11 mouse cellular contexts compared by ENCODE assay signal in the genomic region with DNA sequence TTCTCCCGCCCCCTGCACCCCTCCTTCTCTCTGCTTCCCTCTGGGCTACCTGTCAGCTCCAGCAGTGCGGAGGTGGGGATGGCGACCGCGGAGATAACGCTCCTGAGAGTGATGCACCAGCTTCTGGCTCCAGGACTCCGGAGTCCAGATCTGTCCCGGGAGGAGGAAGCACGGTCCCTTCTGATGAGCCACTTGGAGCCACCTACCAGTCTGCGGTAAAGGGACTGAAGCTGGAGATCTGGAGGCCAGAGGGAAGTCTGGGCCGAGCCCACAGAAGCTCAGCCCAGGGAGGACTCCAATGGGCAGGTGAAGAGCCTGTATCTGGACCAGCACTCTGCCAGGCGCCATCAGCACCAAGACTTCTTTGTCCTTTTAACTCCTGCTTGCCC. TPM values are rescaled to one million over a fixed set of nuclear protein-coding genes. Genes with fewer than 3 reads are reported as not detected.
DNase-seq lines count a peak whose midpoint lies in the region; ATAC-seq lines count a peak whose summit lies in the region.
"Had no signal": no experiment of that assay in that cellular context is flagged by ENCODE, and none has a peak within 500 bp of the region (broad histone marks: within the 10 kb centered on the region; RNA-seq: fewer than 3 reads in every experiment).

Ecel1 (minus strand) TSS at position 323 of the 389 bp plus-strand sequence.

- no peak within 1 kb of the TSS for H3K9ac ChIP-seq in heart, embryonic 16.5 days (ENCODE audit: low read length)
- H3K9ac ChIP-seq in forebrain, embryonic 14.5 days (ENCODE audit: low read length): peak within 1 kb of the TSS; percentile 69
- no peak within 1 kb of the TSS for H3K9ac ChIP-seq in liver, embryonic 13.5 days

- ATAC-seq in heart, embryonic 16.5 days (replicated peaks; ENCODE audit: extremely low read depth, insufficient read depth, low FRiP score): no peak
- no peak for ATAC-seq in forebrain, embryonic 14.5 days
- no peak for ATAC-seq in liver, embryonic 13.5 days (ENCODE audit: low read depth)
- no peak for ATAC-seq in inflammation-experienced regulatory T-cells, adult 6 months

- no peak within 1 kb of the TSS for H3K27ac ChIP-seq in heart, embryonic 16.5 days (ENCODE audit: low read length)
- peak within 1 kb of the TSS; percentile 55; the same call in 1 of the 2 replicates for H3K27ac ChIP-seq in forebrain, embryonic 14.5 days (ENCODE audit: low read depth, low read length)
- H3K27ac ChIP-seq in liver, embryonic 13.5 days: no peak within 1 kb of the TSS

- DNase-seq in heart, postnatal 25 days (ENCODE audit: low spot score): no peak
- peak; percentile 34 for DNase-seq in R1 (ENCODE audit: low read depth, low spot score)
- DNase-seq in forebrain, embryonic 14.5 days (ENCODE audit: low spot score): no peak
- no peak for DNase-seq in liver, embryonic 13.5 days
- DNase-seq in adrenal gland, postnatal 10 days: no peak
- no peak for DNase-seq in right cerebral cortex, postnatal 25 days
- DNase-seq: cerebellum, adult 11-12 months; lung, postnatal 36 days had no signal

- 6% methylated on average over 12 of the region's 12 CpGs for WGBS in heart, embryonic 16.5 days
- WGBS in forebrain, embryonic 14.5 days: 3% methylated on average over 10 of the region's 12 CpGs
- WGBS in liver, embryonic 13.5 days (ENCODE audit: insufficient replicate concordance): 2% methylated on average over 12 of the region's 12 CpGs

- no peaks in the 10 kb centered on the region for H3K9me3 ChIP-seq in heart, embryonic 16.5 days (replicated peaks; ENCODE audit: control insufficient read depth, low read length)
- H3K9me3 ChIP-seq in forebrain, embryonic 14.5 days (replicated peaks; ENCODE audit: control insufficient read depth, low read length): no peaks in the 10 kb centered on the region
- no peaks in the 10 kb centered on the region for H3K9me3 ChIP-seq in liver, embryonic 13.5 days (replicated peaks)

- H3K4me3 ChIP-seq in heart, embryonic 16.5 days (ENCODE audit: low read length): peak within 1 kb of the TSS; percentile 33
- H3K4me3 ChIP-seq in forebrain, embryonic 14.5 days (ENCODE audit: low read depth, low read length): peak within 1 kb of the TSS; percentile 42
- no peak within 1 kb of the TSS for H3K4me3 ChIP-seq in liver, embryonic 13.5 days (replicated peaks)

- intact Hi-C loops in heart, postnatal 25 days (cut with DNase I): no loop called here

- peak within 1 kb of the TSS; percentile 51 for H3K4me2 ChIP-seq in heart, embryonic 16.5 days (ENCODE audit: low read depth, low read length)
- peak within 1 kb of the TSS; percentile 68 for H3K4me2 ChIP-seq in forebrain, embryonic 14.5 days (ENCODE audit: low read length)
- 0 out of 2 replicates have a peak within 1 kb of the TSS, but pooled peaks have one; percentile 8 for H3K4me2 ChIP-seq in liver, embryonic 13.5 days

- peaks cover 92% of the 10 kb centered on the region for H3K27me3 ChIP-seq in heart, embryonic 16.5 days (ENCODE audit: control insufficient read depth, insufficient read depth, low read length)
- H3K27me3 ChIP-seq in forebrain, embryonic 14.5 days (replicated peaks; ENCODE audit: control insufficient read depth, insufficient read depth, low read length): peaks cover 75% of the 10 kb centered on the region
- peaks cover 91% of the 10 kb centered on the region for H3K27me3 ChIP-seq in liver, embryonic 13.5 days

- no peaks in the 10 kb centered on the region for H3K4me1 ChIP-seq in heart, embryonic 16.5 days (ENCODE audit: control insufficient read depth, insufficient read depth, low read length)
- no peaks in the 10 kb centered on the region for H3K4me1 ChIP-seq in forebrain, embryonic 14.5 days (ENCODE audit: control insufficient read depth, insufficient read depth, low read length)
- H3K4me1 ChIP-seq in liver, embryonic 13.5 days (replicated peaks): peaks cover 4% of the 10 kb centered on the region; the same call in 1 of the 2 replicates

- H3K36me3 ChIP-seq in heart, embryonic 16.5 days (ENCODE audit: control insufficient read depth, insufficient read depth): no peaks in the 10 kb centered on the region
- H3K36me3 ChIP-seq in forebrain, embryonic 14.5 days (ENCODE audit: control insufficient read depth, insufficient read depth, low read length): no peaks in the 10 kb centered on the region
- no peaks in the 10 kb centered on the region for H3K36me3 ChIP-seq in liver, embryonic 13.5 days

RNA-seq across cellular contexts. Expression of gene Ecel1, which starts in this region (rescaled TPM):
- polyA plus RNA-seq in heart, embryonic 16.5 days (2015; fragmentation: Nextera tagmentation; extraction: Ambion mirVana): 0.71 and 0.88 TPM in 2 replicates
- total RNA-seq in heart, postnatal 25 days (2021): not detected
- polyA plus RNA-seq in forebrain, embryonic 14.5 days (2014; fragmentation: Nextera tagmentation; extraction: Ambion mirVana): 18.1 and 18.4 TPM in 2 replicates
- 0.12 TPM in 1 of 2 replicates, not detected in the other for polyA plus RNA-seq in liver, embryonic 13.5 days (2015; fragmentation: Nextera tagmentation; extraction: Ambion mirVana)
- total RNA-seq in adrenal gland, postnatal 10 days (2021): 10 to 100 TPM in 1 of 2 experiments, 1 to 10 TPM in 1; 2.4 to 10.1 TPM
- under 1 TPM in 2 of 3 experiments, not detected in 1; 0.77 to 0.88 TPM for polyA plus RNA-seq in inflammation-experienced regulatory T-cells, adult 6 months (2017; shearing (Covaris generic))
- total RNA-seq: heart, postnatal 10 days had no signal

Comparison
In these comparisons a context has a peak if more than half of its experiments do, and no peak if none do; other contexts are left out.
1. RNA of gene Ecel1 (polyA plus RNA-seq): 18.1 to 18.4 TPM in forebrain, embryonic 14.5 days; 0.71 to 0.88 TPM in heart, embryonic 16.5 days, 0.77 to 0.88 TPM in inflammation-experienced regulatory T-cells, adult 6 months and 0.12 TPM in liver, embryonic 13.5 days; every median in the first group is over 10 times any median in the second.
2. H3K4me2 ChIP-seq: peak in every context shown above with its lines; median percentile 68 in forebrain, embryonic 14.5 days; 51 in heart, embryonic 16.5 days; 8 in liver, embryonic 13.5 days.